Mouse (Mus musculus) limb, embryonic 14.5 days (tissue): ENCODE measurements at regions not wholly inside any gene's neighbourhood (a gene's known extent, or its start where the extent isn't known, plus 50 kb on each side); places are given as distances from the start of the nearest gene placed in this dataset.

Source experiments
- ATAC-seq: fragments of 200-750 bp; cut with Nextera tagmentation; 2 replicates; pipeline ENCODE4 v1.8.0; 2017; ENCODE audit warnings: low read depth, moderate number of reproducible peaks, moderate TSS enrichment; ENCODE audit not compliant: low FRiP score
- DNase-seq: peaks from one replicate; pipeline ENCODE4 v3.0.0-alpha.2; 2015; ENCODE audit warnings: low spot score
- H3K27ac ChIP-seq: fragments of 300-500 bp; sonication (generic); replicated peaks from 2 replicates; pipeline ENCODE4 v1.5.1; 2014; ENCODE audit warnings: low read depth, mild to moderate bottlenecking, low read length, moderate library complexity, mixed read lengths
- H3K27me3 ChIP-seq: fragments of 300-500 bp; sonication (generic); 2 replicates; pipeline ENCODE4 v1.6.1; 2014; ENCODE audit warnings: low read length, mixed read lengths; ENCODE audit not compliant: control insufficient read depth, insufficient read depth
- H3K36me3 ChIP-seq: fragments of 300-500 bp; sonication (generic); 2 replicates; pipeline ENCODE4 v1.6.1; 2014; ENCODE audit warnings: mild to moderate bottlenecking, low read length, moderate library complexity, mixed read lengths; ENCODE audit not compliant: control insufficient read depth, insufficient read depth
- H3K4me1 ChIP-seq: fragments of 300-500 bp; sonication (generic); 2 replicates; pipeline ENCODE4 v1.6.1; 2014; ENCODE audit warnings: antibody characterized with exemption, low read length, mixed read lengths; ENCODE audit not compliant: control insufficient read depth, insufficient read depth
- H3K4me2 ChIP-seq: fragments of 300-500 bp; sonication (generic); replicated peaks from 2 replicates; pipeline ENCODE4 v1.6.1; 2014; ENCODE audit warnings: low read depth, mild to moderate bottlenecking, low read length, moderate library complexity; ENCODE audit not compliant: severe bottlenecking
- H3K4me3 ChIP-seq: fragments of 300-500 bp; sonication (generic); replicated peaks from 2 replicates; pipeline ENCODE4 v1.5.1; 2014; ENCODE audit warnings: low read length
- H3K9ac ChIP-seq: fragments of 300-500 bp; sonication (generic); 2 replicates; pipeline ENCODE4 v1.6.1; 2014; ENCODE audit warnings: mild to moderate bottlenecking, low read depth, low read length, moderate library complexity; ENCODE audit not compliant: severe bottlenecking
- H3K9me3 ChIP-seq: fragments of 300-500 bp; sonication (generic); 2 replicates; pipeline ENCODE4 v1.6.1; 2016; ENCODE audit warnings: low read length; ENCODE audit not compliant: control insufficient read depth
- POLR2A ChIP-seq: fragments of 200-500 bp; IDR thresholded peaks from 2 replicates; pipeline ENCODE4 v1.8.0; 2012; ENCODE audit warnings: inconsistent platforms, mild to moderate bottlenecking, moderate library complexity, borderline replicate concordance; ENCODE audit not compliant: insufficient read depth, insufficient read length; ENCODE audit errors: extremely low read depth
- WGBS: fragments of 180-500 bp; shearing (Covaris S2); extraction: QIAGEN DNeasy Blood & Tissue Kit; methylation state at CpG from one replicate; pipeline ENCODE4 v1.1.7; 2014; 5-methylcytosine and 5-hydroxymethylcytosine counted together

GRCm38 (mm10) chr1:39094001-39094400, 99.5 kb upstream of the Npas2 start:
- ATAC-seq: no peak
- no peak overlapping the region for H3K27ac ChIP-seq
- no peaks in the 10 kb centered on the region for H3K9me3 ChIP-seq
- no peak overlapping the region for H3K9ac ChIP-seq
- no peak for TF ChIP-seq POLR2A
- H3K36me3 ChIP-seq: no peaks in the 10 kb centered on the region
- H3K4me2 ChIP-seq: no peak overlapping the region
- 93% methylated on average over 8 of the region's 8 CpGs for WGBS
- no peaks in the 10 kb centered on the region for H3K27me3 ChIP-seq
- H3K4me1 ChIP-seq: no peaks in the 10 kb centered on the region
- no peak overlapping the region for H3K4me3 ChIP-seq
- no peak for DNase-seq

- no peaks in the 10 kb centered on the region for H3K27me3 ChIP-seq
Observed at GRCm38 (mm10) chr1:39095901-39096300, 97.6 kb upstream of the Npas2 start.

DNA sequence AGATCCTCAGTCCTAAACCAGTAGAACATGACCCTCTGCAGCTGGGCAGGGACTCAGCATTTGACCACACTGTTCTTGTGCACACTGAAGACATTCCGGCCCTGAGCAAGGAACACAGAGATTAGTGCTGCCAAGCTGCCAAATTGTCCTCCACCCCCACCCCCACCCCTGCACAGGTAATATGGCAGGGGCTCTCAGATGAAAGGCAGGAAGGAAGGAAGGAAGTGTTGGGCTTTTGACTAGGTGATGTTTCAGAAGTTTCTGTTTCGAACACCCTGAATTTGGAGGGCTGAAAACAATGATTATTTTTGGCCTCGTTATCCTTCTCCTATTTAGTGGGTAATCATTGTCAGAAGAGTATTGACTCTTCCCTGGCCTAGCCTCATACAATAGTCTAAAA, 96.8 kb upstream of the Npas2 start:
- no peaks in the 10 kb centered on the region for H3K4me1 ChIP-seq
- H3K27ac ChIP-seq: no peak overlapping the region
- ATAC-seq (no peak), DNase-seq (no peak)
- H3K4me3 ChIP-seq: no peak overlapping the region
- no peak overlapping the region for H3K4me2 ChIP-seq
- no peak overlapping the region for H3K9ac ChIP-seq
- H3K27me3 ChIP-seq: no peaks in the 10 kb centered on the region
- H3K9me3 ChIP-seq: no peaks in the 10 kb centered on the region
- no peaks in the 10 kb centered on the region for H3K36me3 ChIP-seq
- TF ChIP-seq POLR2A: no peak
- 82% methylated on average over 3 of the region's 3 CpGs for WGBS

More at GRCm38 (mm10) chr1:39095901-39096300, 97.6 kb upstream of the Npas2 start:
- no peaks in the 10 kb centered on the region for H3K36me3 ChIP-seq
- H3K27ac ChIP-seq: no peak overlapping the region
- no peak overlapping the region for H3K4me2 ChIP-seq
- DNase-seq (no peak), ATAC-seq (no peak)
- TF ChIP-seq POLR2A: no peak
- no peaks in the 10 kb centered on the region for H3K4me1 ChIP-seq
- 90% methylated on average over 8 of the region's 8 CpGs for WGBS
- no peak overlapping the region for H3K9ac ChIP-seq
- no peaks in the 10 kb centered on the region for H3K9me3 ChIP-seq
- no peak overlapping the region for H3K4me3 ChIP-seq

GRCm38 (mm10) chr1:39097499-39097898, 96.0 kb upstream of the Npas2 start:
- Histone ChIP-seq H3K4me3 (no peak overlapping the region), H3K27me3 (no peaks in the 10 kb centered on the region), H3K27ac (no peak overlapping the region), H3K36me3 (no peaks in the 10 kb centered on the region), H3K9ac (no peak overlapping the region), H3K4me2 (no peak overlapping the region), H3K9me3 (no peaks in the 10 kb centered on the region), H3K4me1 (no peaks in the 10 kb centered on the region)
- ATAC-seq (no peak), DNase-seq (no peak)
- WGBS: 87% methylated on average over 10 of the region's 10 CpGs
- TF ChIP-seq POLR2A: no peak

DNA sequence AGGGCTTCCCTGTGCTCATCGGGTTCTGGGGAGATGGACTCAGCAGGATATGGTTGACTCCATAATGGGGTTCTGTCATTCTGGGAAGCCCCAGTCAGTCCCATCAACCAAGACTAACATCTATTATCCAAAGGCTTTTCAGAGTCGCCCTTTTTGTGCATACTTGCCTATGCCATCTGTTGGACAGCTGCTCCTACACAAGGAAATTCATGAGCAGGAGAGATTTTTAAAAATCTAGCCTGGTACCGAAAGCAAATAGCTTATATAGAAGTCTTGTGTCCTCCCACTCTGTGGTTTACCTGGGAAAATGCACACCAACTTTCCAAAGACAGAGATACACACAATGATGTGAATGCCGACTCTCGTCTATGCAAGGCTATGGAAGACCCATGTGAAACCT, 95.4 kb upstream of the Npas2 start:
- H3K4me1 ChIP-seq: no peaks in the 10 kb centered on the region
- H3K36me3 ChIP-seq: no peaks in the 10 kb centered on the region
- no peak overlapping the region for H3K27ac ChIP-seq
- no peak overlapping the region for H3K4me2 ChIP-seq
- H3K9me3 ChIP-seq: no peaks in the 10 kb centered on the region
- WGBS: 86% methylated on average over 5 of the region's 5 CpGs
- no peaks in the 10 kb centered on the region for H3K27me3 ChIP-seq
- DNase-seq (no peak), ATAC-seq (no peak)
- H3K9ac ChIP-seq: no peak overlapping the region
- no peak for TF ChIP-seq POLR2A
- H3K4me3 ChIP-seq: no peak overlapping the region

DNA sequence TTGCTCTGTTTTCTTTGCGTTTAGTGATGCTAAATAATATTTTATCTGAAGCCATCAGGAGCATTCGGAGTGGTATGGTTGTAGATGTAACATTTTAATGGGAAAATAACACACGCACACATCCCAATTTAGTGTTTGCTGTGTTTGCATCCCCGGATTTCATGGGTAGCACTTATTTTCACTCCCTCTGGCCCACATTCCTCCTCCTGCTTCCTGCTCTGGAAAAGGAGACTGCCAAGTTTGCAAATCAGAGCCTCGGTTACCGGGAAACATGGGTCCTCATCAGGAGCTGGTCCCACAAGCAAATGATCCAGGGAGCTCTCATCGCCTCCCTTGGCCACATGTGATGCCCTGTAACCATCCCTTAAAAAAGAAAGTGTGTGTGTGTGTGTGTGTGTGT, 94.3 kb upstream of the Npas2 start:
- DNase-seq: no peak
- no peak for TF ChIP-seq POLR2A

More for the DNA sequence above, 94.3 kb upstream of the Npas2 start:
- Histone ChIP-seq H3K9ac (no peak overlapping the region), H3K4me3 (no peak overlapping the region), H3K4me2 (no peak overlapping the region), H3K36me3 (no peaks in the 10 kb centered on the region), H3K4me1 (no peaks in the 10 kb centered on the region), H3K27me3 (no peaks in the 10 kb centered on the region), H3K9me3 (no peaks in the 10 kb centered on the region), H3K27ac (no peak overlapping the region)
- WGBS: 71% methylated on average over 7 of the region's 7 CpGs
- ATAC-seq: no peak
